In genomic region chr1:87316672-87317071, GRCm38 (mm10) we compare ENCODE assay signal across 8 mouse cellular contexts. TPM values are rescaled to one million over a fixed set of nuclear protein-coding genes. Genes with fewer than 3 reads are reported as not detected.
DNase-seq lines count a peak whose midpoint lies in the region; ATAC-seq lines count a peak whose summit lies in the region.

No protein-coding gene starts in this region.

- peaks cover 18% of the 10 kb centered on the region for H3K9me3 ChIP-seq in heart, embryonic 14.5 days (ENCODE audit: control insufficient read depth, low read length)
- H3K9me3 ChIP-seq in kidney, embryonic 15.5 days (replicated peaks), result peaks cover 19% of the 10 kb centered on the region

- 21% methylated on average over 3 of the region's 3 CpGs for WGBS in heart, embryonic 14.5 days
- WGBS in kidney, embryonic 15.5 days, result 44% methylated on average over 3 of the region's 3 CpGs

- ATAC-seq in heart, embryonic 14.5 days (ENCODE audit: insufficient number of reproducible peaks, insufficient read depth, low FRiP score, low read depth), result 0 out of 2 replicates have a peak, but pooled peaks have one; percentile 47
- peak; percentile 84 for ATAC-seq in kidney, embryonic 15.5 days (replicated peaks; ENCODE audit: low FRiP score)
- no peak for ATAC-seq in megakaryocyte, adult 5-6 weeks (ENCODE audit: poor library complexity, severe bottlenecking)

- H3K4me3 ChIP-seq in heart, embryonic 14.5 days (ENCODE audit: control insufficient read depth in 1 of 2, insufficient read depth in 1 of 2, low read depth in 1 of 2, low read length in 2 of 2), result no peak overlapping the region
- H3K4me3 ChIP-seq in kidney, embryonic 15.5 days (replicated peaks), result no peak overlapping the region

- peaks cover 0 to 4% of the 10 kb centered on the region in 2 experiments; a peak in 1 of 4 replicates for H3K4me1 ChIP-seq in heart, embryonic 14.5 days (ENCODE audit: control insufficient read depth in 2 of 2, insufficient read depth in 2 of 2, low read length in 2 of 2)
- H3K4me1 ChIP-seq in kidney, embryonic 15.5 days, result peaks cover 6% of the 10 kb centered on the region; the same call in 1 of the 2 replicates

- H3K9ac ChIP-seq in heart, embryonic 14.5 days (ENCODE audit: low read length), result no peak overlapping the region
- no peak overlapping the region for H3K9ac ChIP-seq in kidney, embryonic 15.5 days

- H3K27me3 ChIP-seq in heart, embryonic 14.5 days (ENCODE audit: control insufficient read depth, insufficient read depth, low read length), result no peaks in the 10 kb centered on the region
- H3K27me3 ChIP-seq in kidney, embryonic 15.5 days, result no peaks in the 10 kb centered on the region

- H3K36me3 ChIP-seq in heart, embryonic 14.5 days (ENCODE audit: control insufficient read depth, insufficient read depth, low read length), result no peaks in the 10 kb centered on the region
- no peaks in the 10 kb centered on the region for H3K36me3 ChIP-seq in kidney, embryonic 15.5 days

- no peak for DNase-seq in heart, adult 8-10 months (ENCODE audit: low spot score)
- DNase-seq in right cerebral cortex, adult 18-20 months, result peak; percentile 18
- no peak for DNase-seq in right cerebral cortex, postnatal 36 days (ENCODE audit: low spot score in 2 of 2)
- peak; percentile 22 for DNase-seq in ovary, postnatal 10 days (ENCODE audit: low spot score)
- DNase-seq in spleen, postnatal 36 days (ENCODE audit: low spot score in 2 of 2), result no peak

- no peak overlapping the region for H3K27ac ChIP-seq in heart, embryonic 14.5 days (replicated peaks in 1 of 2; ENCODE audit: control insufficient read depth in 1 of 2, insufficient read depth in 1 of 2, low read depth in 2 of 2, low read length in 2 of 2)
- H3K27ac ChIP-seq in kidney, embryonic 15.5 days, result peak overlapping the region; percentile 77

- no peak overlapping the region for H3K4me2 ChIP-seq in heart, embryonic 14.5 days (ENCODE audit: low read length)
- no peak overlapping the region for H3K4me2 ChIP-seq in kidney, embryonic 15.5 days

RNA-seq across cellular contexts. Expression of gene Gigyf2, which starts 10.1 kb away (rescaled TPM):
- polyA plus RNA-seq in heart, embryonic 14.5 days (2014; fragmentation: Nextera tagmentation; extraction: Ambion mirVana), result 29.3 and 30.4 TPM in 2 replicates
- 10 to 100 TPM; 38.0 to 48.5 (median 40.4) TPM for total RNA-seq in heart, adult 8-10 months (2022)
- polyA plus RNA-seq in kidney, embryonic 15.5 days (2015; fragmentation: Nextera tagmentation; extraction: Ambion mirVana), result 60.7 and 64.8 TPM in 2 replicates
- total RNA-seq in megakaryocyte, adult 5-6 weeks (2015), result 38.6 and 39.0 TPM in 2 replicates
- total RNA-seq in megakaryocyte, adult 5-6 weeks (2017), result 87.4 and 90.8 TPM in 2 replicates

RNA-seq across cellular contexts. Expression of gene Efhd1, which starts 52.5 kb away (rescaled TPM):
- 0.11 TPM in 1 of 2 replicates, not detected in the other for polyA plus RNA-seq in heart, embryonic 14.5 days (2014; fragmentation: Nextera tagmentation; extraction: Ambion mirVana)
- 1 to 10 TPM; 3.3 to 7.2 (median 4.5) TPM for total RNA-seq in heart, adult 8-10 months (2022)
- 5.7 and 5.8 TPM in 2 replicates for polyA plus RNA-seq in kidney, embryonic 15.5 days (2015; fragmentation: Nextera tagmentation; extraction: Ambion mirVana)
- 0.07 TPM in 1 of 2 replicates, not detected in the other for total RNA-seq in megakaryocyte, adult 5-6 weeks (2015)
- not detected in 2 replicates for total RNA-seq in megakaryocyte, adult 5-6 weeks (2017)

Comparison
In these comparisons a context has a peak if more than half of its experiments do, and no peak if none do; other contexts are left out.
1. DNase-seq: peak in right cerebral cortex, adult 18-20 months (single experiment) and ovary, postnatal 10 days (single experiment); none in heart, adult 8-10 months (single experiment), right cerebral cortex, postnatal 36 days (0 of 2) and spleen, postnatal 36 days (0 of 2).